38 mouse cellular contexts compared by ENCODE assay signal in genomic region chr6:48548314-48548713, GRCm38 (mm10). TPM values are rescaled to one million over a fixed set of nuclear protein-coding genes. Genes with fewer than 3 reads are reported as not detected.
"Had no signal": no experiment of that assay in that cellular context is flagged by ENCODE, and none has a peak within 500 bp of the region (broad histone marks: within the 10 kb centered on the region; RNA-seq: fewer than 3 reads in every experiment).

No protein-coding gene starts in this region.

- H3K4me2 ChIP-seq: heart, embryonic 11.5 days; heart, embryonic 13.5 days; heart, embryonic 15.5 days; hindbrain, embryonic 13.5 days; hindbrain, embryonic 15.5 days; intestine, embryonic 15.5 days; limb, embryonic 12.5 days; liver, embryonic 12.5 days had no signal

- H3K9ac ChIP-seq: heart, embryonic 13.5 days; heart, embryonic 15.5 days; hindbrain, embryonic 13.5 days; hindbrain, embryonic 15.5 days; intestine, embryonic 15.5 days; limb, embryonic 12.5 days; liver, embryonic 12.5 days; liver, embryonic 14.5 days had no signal

- ATAC-seq: inflammation-experienced regulatory T-cells, adult 6 months; intestine, embryonic 15.5 days; intestine, postnatal 0 days; liver, embryonic 12.5 days had no signal

- H3K4me1 ChIP-seq: heart, embryonic 13.5 days; heart, embryonic 15.5 days; hindbrain, embryonic 13.5 days; hindbrain, embryonic 15.5 days; intestine, embryonic 15.5 days had no signal

- H3K36me3 ChIP-seq: heart, embryonic 13.5 days; heart, embryonic 15.5 days; hindbrain, embryonic 13.5 days; hindbrain, embryonic 15.5 days; intestine, embryonic 15.5 days; limb, embryonic 12.5 days; liver, embryonic 12.5 days had no signal

- H3K27me3 ChIP-seq: heart, embryonic 13.5 days; heart, embryonic 15.5 days; hindbrain, embryonic 15.5 days; intestine, embryonic 15.5 days; limb, embryonic 12.5 days; liver, embryonic 12.5 days had no signal

- H3K27ac ChIP-seq: heart, adult 2 months; heart, embryonic 13.5 days; heart, embryonic 15.5 days; hindbrain, embryonic 13.5 days; hindbrain, embryonic 15.5 days; intestine, embryonic 15.5 days; limb, embryonic 12.5 days; liver, embryonic 12.5 days; liver, embryonic 14.5 days had no signal

- DNase-seq: gastrocnemius, postnatal 14 days; gastrocnemius, postnatal 36 days; heart, adult 2 months; heart, postnatal 14 days; heart, postnatal 36 days; kidney, adult 18-20 months; kidney, adult 8-10 months; kidney, postnatal 10 days; layer of hippocampus, adult 9-11 months; layer of hippocampus, postnatal 36 days; left cerebral cortex, postnatal 4 days had no signal

- H3K9me3 ChIP-seq: heart, embryonic 13.5 days; heart, embryonic 15.5 days; hindbrain, embryonic 13.5 days; hindbrain, embryonic 15.5 days; intestine, embryonic 15.5 days; limb, embryonic 12.5 days; liver, embryonic 12.5 days had no signal

- H3K4me3 ChIP-seq: heart, adult 2 months; heart, embryonic 13.5 days; heart, embryonic 15.5 days; hindbrain, embryonic 13.5 days; hindbrain, embryonic 15.5 days; intestine, embryonic 15.5 days; limb, embryonic 12.5 days; liver, embryonic 12.5 days had no signal

RNA-seq across cellular contexts. Expression of gene Atp6v0e2, which starts 10.9 kb away (rescaled TPM):
- total RNA-seq: hematopoietic stem cell, adult 5-6 weeks had no signal

RNA-seq across cellular contexts. Expression of gene Rarres2, which starts 24.3 kb away (rescaled TPM):
- total RNA-seq: hematopoietic stem cell, adult 5-6 weeks had no signal

RNA-seq across cellular contexts. Expression of gene Gm45021, which starts 41.1 kb away (rescaled TPM):
- total RNA-seq: gastrocnemius, adult 18-20 months; gastrocnemius, adult 8-10 months; gastrocnemius, postnatal 14 days; gastrocnemius, postnatal 36 days; heart, adult 2 months; heart, postnatal 14 days; heart, postnatal 36 days; hematopoietic stem cell, adult 5-6 weeks; layer of hippocampus, adult 18-20 months; layer of hippocampus, adult 8-10 months; layer of hippocampus, postnatal 14 days; layer of hippocampus, postnatal 36 days; left cerebral cortex, adult 18-20 months; left cerebral cortex, adult 8-10 months; left cerebral cortex, postnatal 10 days; left cerebral cortex, postnatal 25 days; left cerebral cortex, postnatal 4 days had no signal
- polyA plus RNA-seq: gonadal fat pad, adult 2 months; heart, adult 2 months; heart, embryonic 15.5 days; heart, postnatal 0 days; hindbrain, embryonic 11.5 days; hindbrain, embryonic 15.5 days; inflammation-experienced regulatory T-cells, adult 6 months; intestine, embryonic 15.5 days; intestine, postnatal 0 days; kidney, embryonic 14.5 days; kidney, embryonic 16.5 days; large intestine, adult 2 months; limb, embryonic 12.5 days; liver, embryonic 12.5 days; liver, embryonic 14.5 days had no signal
